Mouse (Mus musculus) heart, postnatal 0 days (tissue): ENCODE data around the gene 2810006K23Rik. TPM values are rescaled to one million over a fixed set of nuclear protein-coding genes. Genes with fewer than 3 reads are reported as not detected.
A peak's percentile ranks its signal among the peaks of the same experiment; 100 is the strongest.

Experiments
- ATAC-seq: fragments of 200-750 bp; cut with Nextera tagmentation; 2 replicates; pipeline ENCODE4 v1.8.0; 2017; ENCODE audit warnings: low read depth, moderate number of reproducible peaks, moderate library complexity; ENCODE audit not compliant: insufficient read depth
- DNase-seq: peaks from one replicate; pipeline ENCODE4 v3.0.0-alpha.2; 2016; ENCODE audit warnings: low spot score
- H3K27ac ChIP-seq: fragments of 300-500 bp; sonication (generic); 2 replicates; pipeline ENCODE4 v1.5.1; 2014; ENCODE audit warnings: low read depth, mild to moderate bottlenecking
- H3K27me3 ChIP-seq: fragments of 300-500 bp; sonication (generic); 2 replicates; pipeline ENCODE4 v1.6.1; 2014; ENCODE audit warnings: low read length, mixed read lengths; ENCODE audit not compliant: control insufficient read depth, insufficient read depth
- H3K36me3 ChIP-seq: fragments of 300-500 bp; sonication (generic); replicated peaks from 2 replicates; pipeline ENCODE4 v1.6.1; 2014; ENCODE audit warnings: low read length, mixed read lengths; ENCODE audit not compliant: control insufficient read depth, insufficient read depth
- H3K4me1 ChIP-seq: fragments of 300-500 bp; sonication (generic); 2 replicates; pipeline ENCODE4 v1.6.1; 2014; ENCODE audit warnings: antibody characterized with exemption; ENCODE audit not compliant: control insufficient read depth, insufficient read depth
- H3K4me2 ChIP-seq: fragments of 300-500 bp; sonication (generic); 2 replicates; pipeline ENCODE4 v1.6.1; 2014; ENCODE audit warnings: low read depth, mild to moderate bottlenecking, low read length, moderate library complexity
- H3K4me3 ChIP-seq: fragments of 300-500 bp; sonication (generic); 2 replicates; pipeline ENCODE4 v1.5.1; 2014; ENCODE audit warnings: low read depth, low read length
- H3K9ac ChIP-seq: fragments of 300-500 bp; sonication (generic); replicated peaks from 2 replicates; pipeline ENCODE4 v1.6.1; 2014; ENCODE audit warnings: low read depth, low read length, mixed read lengths
- H3K9me3 ChIP-seq: fragments of 300-500 bp; sonication (generic); replicated peaks from 2 replicates; pipeline ENCODE4 v1.6.1; 2016; ENCODE audit warnings: low read length; ENCODE audit not compliant: control insufficient read depth
- CTCF ChIP-seq: IDR thresholded peaks from 2 replicates; pipeline ENCODE4 v1.5.1; 2016; ENCODE audit warnings: antibody characterized with exemption, control low read depth, low read depth
- EP300 ChIP-seq: IDR thresholded peaks from 2 replicates; pipeline ENCODE4 v1.6.1; 2016; ENCODE audit warnings: antibody characterized with exemption, low read depth
- WGBS: fragments of 180-500 bp; shearing (Covaris S2); extraction: QIAGEN DNeasy Blood & Tissue Kit; methylation state at CpG from one replicate; pipeline ENCODE4 v1.1.7; 2014; 5-methylcytosine and 5-hydroxymethylcytosine counted together
- polyA plus RNA-seq: library from polyadenylated mRNA; unstranded; fragments of >200 nt; fragmentation: Nextera tagmentation; extraction: Ambion mirVana; gene quantifications from 2 replicates; pipeline ENCODE4 v1.2.1, GENCODE M21; 2015
- total RNA-seq: library from RNA; depleted of rRNA; stranded (reverse); fragments of >200 nt; gene quantifications from 2 replicates; pipeline ENCODE4 v1.2.3, GENCODE M21; 2014; ENCODE audit warnings: low replicate concordance; rRNA removed

2810006K23Rik gene
- total RNA-seq (13.2 and 20.0 TPM in 2 replicates), polyA plus RNA-seq (12.4 and 14.9 TPM in 2 replicates)

GRCm38 (mm10) chr5:124327510-124328364 lies at the start of gene 2810006K23Rik, which contains the start of gene Mphosph9:
Gene 2810006K23Rik (plus strand): TSS chr5:124328089.
Gene Mphosph9 (minus strand): TSS chr5:124327972.
- Histone ChIP-seq H3K9ac (peak within 1 kb of the TSS; percentile 70), H3K27me3 (no peaks in the 10 kb centered on the region), H3K4me3 (peak within 1 kb of the TSS; percentile 82), H3K27ac (peak within 1 kb of the TSS; percentile 97), H3K36me3 (peaks cover 6% of the 10 kb centered on the region; the same call in 1 of the 2 replicates), H3K9me3 (no peaks in the 10 kb centered on the region), H3K4me2 (peak within 1 kb of the TSS; percentile 81), H3K4me1 (peaks cover 13% of the 10 kb centered on the region)
- TF ChIP-seq CTCF (no peak), EP300 (peak; percentile 44; the same call in 1 of the 2 replicates)
- DNase-seq (peak; percentile 99), ATAC-seq (peak; percentile 97)
- WGBS: under 1% methylated on average over 71 of the region's 72 CpGs

DNA sequence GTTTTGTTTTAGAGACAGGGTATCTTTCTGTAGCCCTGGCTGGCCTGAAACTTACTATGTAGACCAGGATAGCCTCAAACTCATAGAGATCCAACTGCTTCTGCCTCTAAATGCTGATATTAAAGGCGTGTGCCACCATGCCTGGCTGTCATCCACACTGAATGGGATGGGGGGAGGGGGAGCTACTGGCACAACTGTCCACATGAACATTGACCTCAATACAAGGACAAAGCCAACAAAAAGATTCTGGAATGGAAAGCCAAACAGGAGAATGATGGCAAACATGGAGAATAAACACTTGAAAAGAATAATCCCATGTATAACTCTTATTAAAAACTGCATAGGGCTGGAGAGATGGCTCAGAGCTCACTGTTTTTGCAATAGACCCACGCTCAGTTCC lies 45.0 kb upstream of the 2810006K23Rik start:
- no peak overlapping the region for H3K27ac ChIP-seq
- DNase-seq: no peak
- H3K9me3 ChIP-seq: 0 out of 2 replicates have a peak, but pooled peaks cover 2% of the 10 kb centered on the region
- no peaks in the 10 kb centered on the region for H3K4me1 ChIP-seq
- H3K4me2 ChIP-seq: no peak overlapping the region
- ATAC-seq: no peak
- no peak overlapping the region for H3K9ac ChIP-seq
- H3K36me3 ChIP-seq: peaks cover 52% of the 10 kb centered on the region
- no peak overlapping the region for H3K4me3 ChIP-seq
- H3K27me3 ChIP-seq: no peaks in the 10 kb centered on the region
- 83% methylated on average over 2 of the region's 2 CpGs for WGBS
- TF ChIP-seq EP300: no peak
- no peak for TF ChIP-seq CTCF

- H3K4me1 ChIP-seq: no peaks in the 10 kb centered on the region
- no peak overlapping the region for H3K4me3 ChIP-seq
- H3K36me3 ChIP-seq: peaks cover 57% of the 10 kb centered on the region
- no peak overlapping the region for H3K9ac ChIP-seq
- H3K4me2 ChIP-seq: no peak overlapping the region
- peak; percentile 62 for TF ChIP-seq CTCF
- no peak for TF ChIP-seq EP300
- H3K27ac ChIP-seq: no peak overlapping the region
- 59% methylated on average over 3 of the region's 3 CpGs for WGBS
- no peaks in the 10 kb centered on the region for H3K27me3 ChIP-seq
- 0 out of 2 replicates have a peak, but pooled peaks cover 3% of the 10 kb centered on the region for H3K9me3 ChIP-seq
- DNase-seq (peak; percentile 55), ATAC-seq (peak; percentile 41; the same call in 1 of the 2 replicates)
Measured at GRCm38 (mm10) chr5:124284330-124284729, 43.6 kb upstream of the 2810006K23Rik start.

DNA sequence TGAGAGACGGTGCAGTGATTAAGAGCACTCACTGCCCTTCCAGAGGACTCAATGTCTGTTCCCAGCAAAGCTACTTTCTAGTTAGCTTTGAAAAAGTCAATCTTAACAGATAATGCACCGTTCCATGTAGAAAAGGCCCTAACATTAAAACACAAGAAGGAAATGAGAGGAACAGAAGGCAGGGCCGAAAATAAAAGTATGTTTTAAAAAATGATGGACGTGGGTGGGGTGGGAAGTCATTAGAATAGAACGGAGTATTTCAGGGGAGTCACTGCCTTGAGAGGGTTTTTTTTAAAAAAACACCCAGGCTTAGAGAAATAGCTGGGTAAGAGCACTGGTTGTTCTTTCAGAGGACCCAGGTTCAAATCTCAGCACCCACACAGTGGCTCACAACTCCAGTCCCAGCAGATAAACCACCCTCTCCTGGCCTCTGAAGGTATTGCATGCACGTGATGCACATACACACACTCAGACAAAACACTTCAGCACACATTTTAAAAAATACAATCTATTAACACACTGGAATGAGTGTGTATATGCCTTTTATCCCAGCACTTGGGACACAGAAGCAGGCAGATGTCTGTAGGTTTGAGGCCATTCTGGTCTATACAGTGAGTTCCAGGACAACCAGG lies 40.2 kb upstream of the 2810006K23Rik start:
- H3K4me3 ChIP-seq: no peak overlapping the region
- ATAC-seq (no peak), DNase-seq (no peak)
- H3K4me1 ChIP-seq: no peaks in the 10 kb centered on the region
- WGBS: 97% methylated on average over 6 of the region's 6 CpGs
- H3K9me3 ChIP-seq: 0 out of 2 replicates have a peak, but pooled peaks cover 3% of the 10 kb centered on the region
- no peak overlapping the region for H3K27ac ChIP-seq
- peaks cover 75% of the 10 kb centered on the region for H3K36me3 ChIP-seq
- TF ChIP-seq CTCF: no peak
- no peak for TF ChIP-seq EP300
- no peaks in the 10 kb centered on the region for H3K27me3 ChIP-seq
- H3K4me2 ChIP-seq: no peak overlapping the region
- no peak overlapping the region for H3K9ac ChIP-seq

DNA sequence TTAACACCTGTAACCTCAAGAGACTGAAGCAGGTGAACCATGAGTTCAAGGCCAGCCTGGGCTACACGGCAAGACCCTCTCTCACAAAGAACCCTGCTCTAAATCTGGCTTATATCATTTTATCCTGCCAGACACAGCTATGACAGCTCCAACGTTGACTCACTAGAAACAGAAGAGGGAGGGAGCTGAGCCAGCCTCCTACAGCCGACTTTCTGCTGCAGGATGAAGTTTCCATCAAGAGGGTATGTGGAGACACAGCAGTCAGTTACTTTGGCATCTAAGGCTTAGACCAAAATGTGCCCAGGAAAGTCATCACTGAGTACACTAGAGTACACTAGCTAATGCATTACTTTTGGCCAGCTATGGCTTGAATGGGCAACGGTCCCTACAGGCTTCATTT lies 37.7 kb upstream of the 2810006K23Rik start:
- no peak overlapping the region for H3K27ac ChIP-seq
- 0 out of 2 replicates have a peak, but pooled peaks cover 3% of the 10 kb centered on the region for H3K9me3 ChIP-seq
- no peak for TF ChIP-seq EP300
- no peak for TF ChIP-seq CTCF
- 76% methylated on average over 4 of the region's 4 CpGs for WGBS
- no peaks in the 10 kb centered on the region for H3K4me1 ChIP-seq
- no peak overlapping the region for H3K9ac ChIP-seq
- ATAC-seq (no peak), DNase-seq (no peak)
- H3K4me2 ChIP-seq: no peak overlapping the region
- H3K27me3 ChIP-seq: no peaks in the 10 kb centered on the region
- H3K4me3 ChIP-seq: no peak overlapping the region
- peaks cover 78% of the 10 kb centered on the region for H3K36me3 ChIP-seq
